Mouse (Mus musculus) G1E (cell line): ENCODE measurements around the gene Eral1.

Experiments used
- CTCF ChIP-seq: IDR thresholded peaks from 2 replicates; pipeline ENCODE4 v1.5.1; 2012; ENCODE audit warnings: low read depth, low read length, inconsistent platforms, mixed read lengths
- GATA1 ChIP-seq: IDR thresholded peaks from 2 replicates; pipeline ENCODE4 v1.6.1; 2012; ENCODE audit warnings: borderline replicate concordance, low read length, inconsistent platforms, mixed read lengths
- GATA2 ChIP-seq: IDR thresholded peaks from 2 replicates; pipeline ENCODE4 v1.6.1; 2012; ENCODE audit warnings: low read depth, low read length, inconsistent platforms, borderline replicate concordance
- POLR2AphosphoS5 ChIP-seq: IDR thresholded peaks from 2 replicates; pipeline ENCODE4 v1.6.1; 2012; ENCODE audit warnings: low read depth, low read length, inconsistent platforms; ENCODE audit not compliant: insufficient replicate concordance
- TAL1 ChIP-seq: conservative IDR thresholded peaks from 2 replicates; pipeline ENCODE4 v1.6.1; 2012; ENCODE audit warnings: low read depth, low read length, inconsistent platforms, mixed read lengths

DNA sequence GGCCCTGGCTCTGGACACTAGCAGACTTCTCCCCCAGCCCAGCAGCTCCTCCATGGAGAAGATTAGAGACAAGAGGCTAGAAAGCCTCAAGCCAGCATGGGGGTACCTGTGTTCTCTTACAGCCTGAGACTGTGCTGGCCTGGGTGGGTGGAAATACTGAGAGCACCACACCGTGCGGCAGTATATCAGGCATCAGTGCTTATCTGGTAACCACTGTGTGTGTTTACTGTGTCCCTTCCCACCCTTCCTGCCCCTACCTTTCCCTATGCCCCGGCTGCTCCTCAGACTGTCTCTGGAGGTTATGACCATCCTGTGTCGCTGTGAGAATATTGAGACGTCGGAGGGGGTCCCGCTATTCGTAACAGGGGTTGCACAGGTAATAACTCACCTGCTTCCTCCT lies 27.1 kb downstream of the Eral1 start:
- no peak for TF ChIP-seq CTCF
- no peak for TF ChIP-seq POLR2AphosphoS5
- no peak for TF ChIP-seq TAL1
- TF ChIP-seq GATA1: no peak
- no peak for TF ChIP-seq GATA2
